Mouse (Mus musculus): ENCODE measurements at regions not wholly inside any gene's neighbourhood (a gene's known extent, or its start where the extent isn't known, plus 50 kb on each side); places are given as distances from the start of the nearest gene placed in this dataset.

- no peak for DNase-seq
- intact Hi-C loops (cut with DNase I): no loop called here
These were observed 73.4 kb downstream of the Tm4sf1 start for GRCm38 (mm10) chr3:57228400-57228799.

GRCm38 (mm10) chr3:57223773-57224172, 78.0 kb downstream of the Tm4sf1 start:
- intact Hi-C loops (cut with DNase I): no loop called here
- DNase-seq: no peak

- intact Hi-C loops (cut with DNase I): no loop called here
- DNase-seq: no peak
These were observed 79.4 kb downstream of the Tm4sf1 start for GRCm38 (mm10) chr3:57222318-57222914.

GRCm38 (mm10) chr3:57218431-57218830, 83.4 kb downstream of the Tm4sf1 start:
- no peak for DNase-seq
- intact Hi-C loops (cut with DNase I): no loop called here

GRCm38 (mm10) chr3:57204066-57204723, 97.6 kb downstream of the Tm4sf1 start:
- DNase-seq: peak; percentile 43 to 77
- intact Hi-C loops (cut with DNase I): loop anchor here (1.0 to 10.0 kb wide), 5 partner anchors 1122 to 1832 kb away; no protein-coding TSS in a partner anchor

GRCm38 (mm10) chr3:57203418-57203817, 98.4 kb downstream of the Tm4sf1 start:
- no peak for DNase-seq
- intact Hi-C loops (cut with DNase I): loop anchor here (5.0 to 10.0 kb wide), 3 partner anchors 1121 to 1831 kb away; no protein-coding TSS in a partner anchor

GRCm38 (mm10) chr3:57181587-57181986, 120.2 kb downstream of the Tm4sf1 start:
- peak; percentile 2 to 10 for DNase-seq
- intact Hi-C loops (cut with DNase I): no loop called here

GRCm38 (mm10) chr3:57153177-57153948, 148.4 kb downstream of the Tm4sf1 start:
- intact Hi-C loops (cut with DNase I): no loop called here
- no peak for DNase-seq

GRCm38 (mm10) chr3:57149156-57149555, 152.6 kb downstream of the Tm4sf1 start:
- intact Hi-C loops (cut with DNase I): no loop called here
- DNase-seq: no peak

GRCm38 (mm10) chr3:57136847-57137246, 164.9 kb downstream of the Tm4sf1 start:
- intact Hi-C loops (cut with DNase I): no loop called here
- peak; percentile 4 to 23 for DNase-seq

GRCm38 (mm10) chr3:57128606-57129005, 173.2 kb downstream of the Tm4sf1 start:
- intact Hi-C loops (cut with DNase I): no loop called here
- DNase-seq: no peak

- intact Hi-C loops (cut with DNase I): no loop called here
- DNase-seq: no peak
These were observed 175.8 kb downstream of the Tm4sf1 start for GRCm38 (mm10) chr3:57125792-57126485.

GRCm38 (mm10) chr3:57118016-57118415, 183.8 kb downstream of the Tm4sf1 start:
- intact Hi-C loops (cut with DNase I): no loop called here
- DNase-seq: no peak

- DNase-seq: no peak
- intact Hi-C loops (cut with DNase I): no loop called here
These were observed 199.5 kb downstream of the Tm4sf1 start for GRCm38 (mm10) chr3:57102254-57102653.

GRCm38 (mm10) chr3:57100515-57100914, 201.3 kb downstream of the Tm4sf1 start:
- DNase-seq: no peak
- intact Hi-C loops (cut with DNase I): no loop called here

- intact Hi-C loops (cut with DNase I): no loop called here
- no peak for DNase-seq
These were observed 206.9 kb downstream of the Tm4sf1 start for GRCm38 (mm10) chr3:57094936-57095335.

- intact Hi-C loops (cut with DNase I): no loop called here
- no peak for DNase-seq
These were observed 208.4 kb downstream of the Tm4sf1 start for GRCm38 (mm10) chr3:57093201-57093940.

- intact Hi-C loops (cut with DNase I): no loop called here
- DNase-seq: no peak
These were observed 227.3 kb downstream of the Tm4sf1 start for GRCm38 (mm10) chr3:57074516-57074915.

- DNase-seq: no peak
- intact Hi-C loops (cut with DNase I): no loop called here
These were observed 227.8 kb downstream of the Tm4sf1 start for GRCm38 (mm10) chr3:57073962-57074506.

GRCm38 (mm10) chr3:57033021-57033420, 268.8 kb downstream of the Tm4sf1 start:
- no peak for DNase-seq
- intact Hi-C loops (cut with DNase I): no loop called here

Measured in heart, postnatal 10 days (tissue).